Mouse (Mus musculus) forebrain, postnatal 0 days (tissue): ENCODE results near the gene Clec11a. TPM values are rescaled to one million over a fixed set of nuclear protein-coding genes. Genes with fewer than 3 reads are reported as not detected.

Experiments used
- ATAC-seq: fragments of 200-750 bp; cut with Nextera tagmentation; 2 replicates; pipeline ENCODE4 v1.8.0; 2017; ENCODE audit warnings: mild to moderate bottlenecking, moderate library complexity
- DNase-seq: peaks from one replicate; pipeline ENCODE4 v3.0.0-alpha.2; 2015
- H3K27ac ChIP-seq: fragments of 300-500 bp; sonication (generic); 2 replicates; pipeline ENCODE4 v1.5.1; 2014; ENCODE audit warnings: low read depth, mild to moderate bottlenecking, antibody characterized with exemption, low read length, moderate library complexity, mixed read lengths
- H3K27me3 ChIP-seq: fragments of 300-500 bp; sonication (generic); 2 replicates; pipeline ENCODE4 v1.6.1; 2014; ENCODE audit warnings: mild to moderate bottlenecking, low read length, mixed read lengths; ENCODE audit not compliant: insufficient read depth
- H3K36me3 ChIP-seq: fragments of 300-500 bp; sonication (generic); 2 replicates; pipeline ENCODE4 v1.6.1; 2014; ENCODE audit warnings: mild to moderate bottlenecking, moderate library complexity; ENCODE audit not compliant: insufficient read depth
- H3K4me1 ChIP-seq: fragments of 300-500 bp; sonication (generic); 2 replicates; pipeline ENCODE4 v1.6.1; 2014; ENCODE audit warnings: antibody characterized with exemption; ENCODE audit not compliant: insufficient read depth
- H3K4me2 ChIP-seq: fragments of 300-500 bp; sonication (generic); 2 replicates; pipeline ENCODE4 v1.6.1; 2014; ENCODE audit warnings: low read depth, mild to moderate bottlenecking, moderate library complexity
- H3K4me3 ChIP-seq: fragments of 300-500 bp; sonication (generic); 2 replicates; pipeline ENCODE4 v1.5.1; 2014; ENCODE audit warnings: low read depth, low read length, mixed read lengths
- H3K9ac ChIP-seq: fragments of 300-500 bp; sonication (generic); 2 replicates; pipeline ENCODE4 v1.6.1; 2014; ENCODE audit warnings: mild to moderate bottlenecking
- H3K9me3 ChIP-seq: fragments of 300-500 bp; sonication (generic); 2 replicates; pipeline ENCODE4 v1.6.1; 2016; ENCODE audit warnings: low read length
- CTCF ChIP-seq: sonication (generic); IDR thresholded peaks from 2 replicates; pipeline ENCODE4 v1.5.1; 2016; ENCODE audit warnings: antibody characterized with exemption, control low read depth, low read depth
- WGBS: fragments of 180-500 bp; shearing (Covaris S2); extraction: QIAGEN DNeasy Blood & Tissue Kit; methylation state at CpG from one replicate; pipeline ENCODE4 v1.1.7; 2014; 5-methylcytosine and 5-hydroxymethylcytosine counted together
- polyA plus RNA-seq: library from polyadenylated mRNA; unstranded; fragments of >200 nt; fragmentation: Nextera tagmentation; extraction: Ambion mirVana; gene quantifications from 2 replicates; pipeline ENCODE4 v1.2.1, GENCODE M21; 2015
- total RNA-seq: library from RNA; depleted of rRNA; stranded (reverse); fragments of >200 nt; gene quantifications from 2 replicates; pipeline ENCODE4 v1.2.3, GENCODE M21; 2014

The Clec11a gene
- total and polyA plus RNA-seq, 2 experiments from 2014 or later = 3.7 to 4.7 TPM

- Histone ChIP-seq H3K27me3 (no peaks in the 10 kb centered on the region), H3K9ac (no peak overlapping the region), H3K4me1 (no peaks in the 10 kb centered on the region), H3K9me3 (no peaks in the 10 kb centered on the region), H3K4me2 (no peak overlapping the region), H3K4me3 (no peak overlapping the region), H3K27ac (no peak overlapping the region), H3K36me3 (no peaks in the 10 kb centered on the region)
- TF ChIP-seq CTCF = peak; percentile 72
- peak; percentile 67 for DNase-seq
- ATAC-seq = peak; percentile 42; the same call in 1 of the 2 replicates
- 41% methylated on average over 2 of the region's 2 CpGs for WGBS
These were observed 29.5 kb downstream of the Clec11a start for GRCm38 (mm10) chr7:44277250-44277622.

- WGBS = 67% methylated on average over 8 of the region's 10 CpGs
- no peak overlapping the region for H3K4me2 ChIP-seq
- H3K36me3 ChIP-seq = no peaks in the 10 kb centered on the region
- H3K27ac ChIP-seq = no peak overlapping the region
- TF ChIP-seq CTCF = no peak
- ATAC-seq = no peak
- DNase-seq = no peak
- no peaks in the 10 kb centered on the region for H3K27me3 ChIP-seq
- no peaks in the 10 kb centered on the region for H3K4me1 ChIP-seq
- no peaks in the 10 kb centered on the region for H3K9me3 ChIP-seq
- H3K4me3 ChIP-seq = no peak overlapping the region
- H3K9ac ChIP-seq = no peak overlapping the region
These were observed 30.0 kb downstream of the Clec11a start for GRCm38 (mm10) chr7:44276461-44277249.

- H3K27ac ChIP-seq = no peak overlapping the region
- H3K27me3 ChIP-seq = no peaks in the 10 kb centered on the region
- 82% methylated on average over 3 of the region's 3 CpGs for whole genome bisulfite sequencing
- ATAC-seq = no peak
- no peak overlapping the region for H3K9ac ChIP-seq
- no peaks in the 10 kb centered on the region for H3K9me3 ChIP-seq
- no peak overlapping the region for H3K4me3 ChIP-seq
- H3K36me3 ChIP-seq = no peaks in the 10 kb centered on the region
- H3K4me2 ChIP-seq = no peak overlapping the region
- no peak for TF ChIP-seq CTCF
- no peak for DNase-seq
- H3K4me1 ChIP-seq = no peaks in the 10 kb centered on the region
These were observed 31.2 kb downstream of the Clec11a start for GRCm38 (mm10) chr7:44275546-44275945.

DNA sequence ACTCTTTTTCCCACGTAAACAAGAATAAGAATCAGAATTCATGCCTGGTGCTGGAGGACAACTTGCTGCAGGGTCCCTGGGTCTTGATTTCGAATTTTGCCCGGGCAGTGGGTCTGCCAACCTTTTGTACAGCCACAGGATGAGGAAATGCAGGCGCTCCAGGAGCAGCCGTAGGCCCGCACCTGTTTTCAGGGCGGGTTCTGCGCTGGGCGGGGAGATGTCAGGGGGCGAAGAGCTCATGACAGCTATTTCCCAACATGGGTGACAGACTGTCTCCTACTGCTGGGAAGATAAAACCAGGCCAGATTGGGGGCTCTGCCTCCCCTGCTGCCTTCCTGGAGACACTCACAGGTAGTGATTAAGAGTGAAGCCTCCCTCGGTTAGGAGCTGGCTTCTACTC lies 32.6 kb downstream of the Clec11a start:
- WGBS = 47% methylated on average over 11 of the region's 11 CpGs

DNA sequence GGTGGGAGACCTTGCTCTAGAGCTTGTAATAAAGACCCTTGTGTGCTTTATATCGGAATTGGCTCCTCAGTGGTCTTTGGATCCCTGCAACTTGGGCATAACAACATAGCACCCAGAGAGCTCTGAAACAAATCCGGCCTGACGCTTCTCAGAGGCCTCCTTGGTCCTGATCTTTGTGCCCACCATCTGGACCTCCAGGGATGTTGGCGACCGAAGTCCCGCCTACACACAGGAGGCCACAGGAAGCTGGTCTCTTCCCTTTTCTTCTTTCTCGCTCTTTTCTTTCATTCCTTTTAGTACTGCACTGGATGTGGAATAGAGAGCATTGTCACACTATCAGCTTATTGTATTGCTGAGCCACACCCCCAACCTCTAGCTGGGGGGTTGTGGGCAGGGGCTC lies 33.3 kb downstream of the Clec11a start:
- Histone ChIP-seq H3K36me3 (no peaks in the 10 kb centered on the region), H3K9ac (no peak overlapping the region; the same call in 1 of the 2 replicates), H3K4me1 (no peaks in the 10 kb centered on the region), H3K4me3 (no peak overlapping the region), H3K9me3 (no peaks in the 10 kb centered on the region), H3K4me2 (no peak overlapping the region), H3K27ac (no peak overlapping the region), H3K27me3 (no peaks in the 10 kb centered on the region; the same call in 1 of the 2 replicates)
- 64% methylated on average over 7 of the region's 7 CpGs for WGBS
- no peak for DNase-seq
- no peak for TF ChIP-seq CTCF
- ATAC-seq = no peak

More for the DNA sequence above, 32.6 kb downstream of the Clec11a start:
- Histone ChIP-seq H3K9me3 (no peaks in the 10 kb centered on the region), H3K27ac (no peak overlapping the region), H3K4me3 (no peak overlapping the region), H3K4me2 (no peak overlapping the region), H3K9ac (no peak overlapping the region), H3K36me3 (no peaks in the 10 kb centered on the region), H3K27me3 (no peaks in the 10 kb centered on the region; the same call in 1 of the 2 replicates), H3K4me1 (no peaks in the 10 kb centered on the region)
- no peak for ATAC-seq
- no peak for DNase-seq
- no peak for TF ChIP-seq CTCF

DNA sequence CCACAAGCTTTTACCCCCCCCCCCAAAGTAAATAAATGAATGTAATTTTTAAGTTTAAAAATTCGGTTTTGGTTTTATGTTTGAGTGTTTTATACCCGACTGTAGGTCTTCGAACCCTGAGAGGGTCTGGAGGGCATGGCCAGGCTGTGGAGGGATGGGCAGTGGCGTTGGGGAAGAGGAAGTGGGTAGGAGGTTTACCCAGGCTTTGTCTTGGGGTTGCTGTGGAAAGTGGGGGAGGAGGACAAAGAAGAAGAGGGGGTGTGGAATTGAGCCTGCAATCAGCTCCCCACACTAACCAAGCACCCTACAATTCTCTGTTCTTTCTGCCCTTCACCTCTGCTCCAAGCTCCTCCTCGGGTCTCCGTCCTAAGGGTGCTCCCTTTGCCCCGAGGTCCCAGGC lies 34.2 kb downstream of the Clec11a start:
- Histone ChIP-seq H3K36me3 (no peaks in the 10 kb centered on the region), H3K4me1 (no peaks in the 10 kb centered on the region), H3K27ac (no peak overlapping the region), H3K9me3 (no peaks in the 10 kb centered on the region), H3K4me2 (no peak overlapping the region), H3K4me3 (no peak overlapping the region), H3K27me3 (no peaks in the 10 kb centered on the region; the same call in 1 of the 2 replicates), H3K9ac (no peak overlapping the region)
- DNase-seq (no peak), ATAC-seq (no peak)
- WGBS = 81% methylated on average over 7 of the region's 7 CpGs
- no peak for TF ChIP-seq CTCF

DNA sequence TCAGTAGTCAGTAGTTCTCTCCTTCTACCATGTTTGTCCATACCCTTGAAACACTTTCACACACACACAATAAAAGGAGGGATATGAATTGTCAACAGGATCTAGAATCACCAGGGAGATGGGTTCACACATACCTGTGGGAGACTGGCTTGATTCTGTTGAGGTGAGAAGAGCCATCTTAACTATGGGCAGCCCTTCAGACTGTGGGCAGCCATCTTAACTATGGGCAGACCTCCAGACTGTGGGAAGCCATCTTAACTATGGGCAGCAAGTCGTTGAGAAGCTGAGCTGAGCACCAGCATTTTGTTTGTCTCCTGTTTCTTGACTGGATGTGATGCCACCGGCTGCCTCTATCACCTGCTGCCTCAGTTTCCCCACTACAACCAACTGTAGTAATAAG lies 35.4 kb downstream of the Clec11a start:
- H3K27me3 ChIP-seq = no peaks in the 10 kb centered on the region; the same call in 1 of the 2 replicates
- no peak overlapping the region for H3K4me3 ChIP-seq
- H3K9ac ChIP-seq = no peak overlapping the region
- no peak overlapping the region for H3K27ac ChIP-seq
- H3K4me2 ChIP-seq = no peak overlapping the region
- no peaks in the 10 kb centered on the region for H3K9me3 ChIP-seq
- no peaks in the 10 kb centered on the region for H3K36me3 ChIP-seq
- WGBS = 69% methylated on average over 2 of the region's 2 CpGs
- ATAC-seq = peak; percentile 73; the same call in 1 of the 2 replicates
- TF ChIP-seq CTCF = no peak
- no peaks in the 10 kb centered on the region for H3K4me1 ChIP-seq
- DNase-seq = peak; percentile 70
